Mouse (Mus musculus) brain, embryonic 14.5 days (tissue): ENCODE measurements around the gene Ssbp4.

Experiments
- CTCF ChIP-seq: fragments of 200-500 bp; IDR thresholded peaks from 2 replicates; pipeline ENCODE4 v1.5.1; 2012; ENCODE audit warnings: inconsistent platforms, mild to moderate bottlenecking, moderate library complexity, borderline replicate concordance; ENCODE audit not compliant: insufficient read depth, insufficient read length; ENCODE audit errors: extremely low read depth
- POLR2A ChIP-seq: fragments of 200-500 bp; IDR thresholded peaks from 2 replicates; pipeline ENCODE4 v1.6.1; 2012; ENCODE audit warnings: mild to moderate bottlenecking, inconsistent platforms, borderline replicate concordance; ENCODE audit not compliant: poor library complexity, insufficient read depth, insufficient read length, severe bottlenecking; ENCODE audit errors: extremely low read depth

DNA sequence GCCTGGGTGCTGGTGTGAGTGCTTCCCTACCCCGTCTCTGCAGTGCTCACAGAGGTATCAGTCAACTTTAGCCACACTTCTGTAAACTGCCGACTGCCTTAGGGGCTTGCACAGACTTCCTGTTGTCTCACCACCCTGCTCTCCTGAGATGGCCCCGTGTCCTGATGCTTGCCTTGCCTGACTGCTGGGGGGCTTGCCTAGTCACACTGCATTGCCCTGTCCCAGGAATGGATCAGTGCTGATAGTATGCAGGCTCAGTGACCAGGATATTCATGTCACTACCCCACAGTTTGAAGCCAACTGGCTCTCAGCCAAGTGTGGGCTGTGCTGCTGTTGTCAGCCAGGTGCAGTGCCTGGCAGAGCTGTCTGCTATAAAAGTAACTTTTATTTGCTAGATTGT lies 43.1 kb downstream of the Ssbp4 start:
- TF ChIP-seq CTCF = no peak
- TF ChIP-seq POLR2A = no peak
